10 mouse cellular contexts compared by ENCODE assay signal in the genomic region with DNA sequence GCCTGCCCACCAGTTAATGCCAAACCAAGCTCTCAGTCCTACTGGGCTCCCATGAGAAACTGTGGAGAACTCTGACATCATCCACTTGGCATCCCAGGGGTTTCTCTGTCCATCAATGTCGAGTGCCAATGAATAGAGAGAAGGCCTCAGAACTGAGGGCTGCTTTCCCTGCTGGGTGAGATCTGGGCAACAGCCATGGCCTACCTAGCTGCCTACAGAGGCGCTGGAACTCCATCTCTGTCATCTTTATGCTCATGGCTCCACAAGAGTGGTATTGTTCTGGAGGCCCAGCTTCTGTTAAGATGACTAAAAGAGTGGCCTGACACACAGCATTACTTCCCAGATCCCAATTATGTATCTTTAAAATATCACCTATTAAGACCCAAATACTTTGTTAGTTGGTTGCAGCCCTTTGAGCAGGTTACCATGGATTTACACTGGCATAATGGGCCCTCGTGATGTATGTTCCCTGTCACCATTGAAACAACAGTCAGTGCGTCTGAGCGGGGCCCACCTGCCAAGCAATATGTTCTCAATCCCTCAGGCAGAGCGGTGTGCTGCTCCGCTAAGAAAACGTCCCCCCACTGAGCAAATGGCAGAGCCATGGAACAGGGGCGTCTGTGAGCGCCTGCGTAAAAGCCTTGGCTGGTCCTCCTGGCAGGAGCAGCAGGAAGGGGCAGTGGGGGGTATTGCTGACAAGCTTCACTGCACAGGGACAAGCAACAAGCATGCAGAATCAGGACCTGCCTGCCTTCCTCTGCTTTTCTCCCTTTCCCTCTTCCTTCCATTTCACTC.
DNase-seq lines count a peak whose midpoint lies in the region; ATAC-seq lines count a peak whose summit lies in the region.
"Had no signal": no experiment of that assay in that cellular context is flagged by ENCODE, and none has a peak within 500 bp of the region (broad histone marks: within the 10 kb centered on the region; RNA-seq: fewer than 3 reads in every experiment).

No protein-coding gene starts in this region.

- H3K9ac ChIP-seq in forebrain, embryonic 13.5 days = no peak overlapping the region
- no peak overlapping the region for H3K9ac ChIP-seq in heart, embryonic 11.5 days (ENCODE audit: low read depth, low read length)
- H3K9ac ChIP-seq: embryonic facial prominence, embryonic 12.5 days; heart, embryonic 13.5 days had no signal

- 5% methylated on average over 11 of the region's 11 CpGs for WGBS in forebrain, embryonic 13.5 days
- 38% methylated on average over 11 of the region's 11 CpGs for WGBS in heart, embryonic 11.5 days (ENCODE audit: insufficient replicate concordance)

- peak overlapping the region; percentile 22; the same call in 1 of the 2 replicates for H3K4me2 ChIP-seq in forebrain, embryonic 13.5 days
- no peak overlapping the region for H3K4me2 ChIP-seq in heart, embryonic 11.5 days
- H3K4me2 ChIP-seq: embryonic facial prominence, embryonic 12.5 days; heart, embryonic 13.5 days had no signal

- peak; percentile 95 for ATAC-seq in forebrain, embryonic 13.5 days
- no peak for ATAC-seq in heart, embryonic 11.5 days (replicated peaks; ENCODE audit: insufficient number of reproducible peaks, low FRiP score, low TSS enrichment)
- no peak for ATAC-seq in activated CD4-positive, CD25-positive, alpha-beta regulatory T cell, adult 4 months

- peak overlapping the region; percentile 90 for H3K27ac ChIP-seq in forebrain, embryonic 13.5 days
- no peak overlapping the region for H3K27ac ChIP-seq in heart, embryonic 11.5 days (ENCODE audit: low read depth, low read length)
- H3K27ac ChIP-seq: embryonic facial prominence, embryonic 12.5 days; heart, embryonic 13.5 days had no signal

- H3K4me3 ChIP-seq in forebrain, embryonic 13.5 days = no peak overlapping the region
- no peak overlapping the region for H3K4me3 ChIP-seq in heart, embryonic 11.5 days (ENCODE audit: low read depth, low read length)
- H3K4me3 ChIP-seq: embryonic facial prominence, embryonic 12.5 days; heart, embryonic 13.5 days had no signal

- peaks cover 46% of the 10 kb centered on the region for H3K4me1 ChIP-seq in forebrain, embryonic 13.5 days
- H3K4me1 ChIP-seq in heart, embryonic 11.5 days (ENCODE audit: control insufficient read depth, insufficient read depth, low read length) = peaks cover 4% of the 10 kb centered on the region; the same call in 1 of the 2 replicates

- H3K27me3 ChIP-seq in forebrain, embryonic 13.5 days = no peaks in the 10 kb centered on the region
- H3K27me3 ChIP-seq in heart, embryonic 11.5 days (ENCODE audit: control insufficient read depth, insufficient read depth, low read length) = no peaks in the 10 kb centered on the region
- H3K27me3 ChIP-seq: embryonic facial prominence, embryonic 12.5 days; heart, embryonic 13.5 days had no signal

- DNase-seq in R1 (ENCODE audit: low read depth, low spot score) = peak; percentile 10
- DNase-seq in brain, embryonic 18.5 days (ENCODE audit: low read depth, low spot score) = peak; percentile 46
- DNase-seq in layer of hippocampus, postnatal 36 days = peak; percentile 59 to 71
- no peak for DNase-seq in adrenal gland, adult 2 months
- no peak for DNase-seq in spleen, adult 12 weeks (ENCODE audit: low spot score)

- no peaks in the 10 kb centered on the region for H3K36me3 ChIP-seq in forebrain, embryonic 13.5 days (ENCODE audit: poor library complexity, severe bottlenecking)
- no peaks in the 10 kb centered on the region for H3K36me3 ChIP-seq in heart, embryonic 11.5 days (ENCODE audit: control insufficient read depth, insufficient read depth, low read length)
- H3K36me3 ChIP-seq: embryonic facial prominence, embryonic 12.5 days; heart, embryonic 13.5 days had no signal

- H3K9me3 ChIP-seq in forebrain, embryonic 13.5 days (replicated peaks) = no peaks in the 10 kb centered on the region
- H3K9me3 ChIP-seq in heart, embryonic 11.5 days (replicated peaks; ENCODE audit: control insufficient read depth, low read length) = no peaks in the 10 kb centered on the region
- H3K9me3 ChIP-seq: embryonic facial prominence, embryonic 12.5 days; heart, embryonic 13.5 days had no signal

Comparison
In these comparisons a context has a peak if more than half of its experiments do, and no peak if none do; other contexts are left out.
1. DNase-seq: peak in R1 (single experiment), brain, embryonic 18.5 days (single experiment) and layer of hippocampus, postnatal 36 days (2 of 2); none in adrenal gland, adult 2 months (single experiment) and spleen, adult 12 weeks (single experiment).